Mouse (Mus musculus) CH12F3 (cell line): ENCODE data around the gene Tmem30c.

Experiments used
- in situ Hi-C: fragments of 300-500 bp; cut with MboI; formaldehyde crosslinking; loops from 2 replicates; pipeline ENCODE4 v1.14.3; 2020; ENCODE audit warnings: low sequenced_read_pairs

Gene Tmem30c

DNA sequence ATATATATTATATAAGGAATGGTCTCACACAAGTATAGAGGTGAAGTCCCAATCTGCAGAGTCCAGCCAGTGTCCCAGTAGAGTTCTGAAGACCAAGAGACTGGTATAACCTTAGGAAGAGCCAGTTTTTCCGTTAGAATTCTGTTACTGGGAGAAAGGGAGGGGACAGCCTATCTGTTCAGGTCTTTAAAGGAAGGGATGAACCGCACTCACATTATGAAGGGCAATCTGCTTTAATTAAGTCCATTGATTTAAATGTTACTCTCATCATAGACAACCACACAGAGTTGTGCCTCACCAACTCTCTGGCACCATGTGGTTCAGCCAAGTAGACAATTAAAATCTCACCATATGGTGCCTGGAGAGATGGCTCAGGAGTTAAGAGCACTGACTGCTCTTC is at the start of gene Tmem30c:
Gene Tmem30c (minus strand): TSS at position 101 of the 400 bp plus-strand sequence.
- in situ Hi-C loops, result no loop called here

DNA sequence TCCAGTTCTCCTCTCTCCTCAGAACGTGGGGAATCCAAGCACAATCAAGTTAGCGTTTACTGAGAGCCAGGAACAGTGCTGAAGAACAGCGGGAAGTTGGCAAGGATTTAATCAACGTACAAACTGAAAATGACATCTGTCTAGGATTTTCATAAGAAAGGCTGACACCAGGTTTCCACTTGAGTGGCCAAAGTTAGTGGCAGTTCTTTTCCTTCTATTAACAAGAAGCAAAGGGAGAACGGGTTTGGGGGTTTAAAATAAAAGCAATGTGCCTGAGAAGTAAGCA is 47.9 kb upstream of the Tmem30c start:
- in situ Hi-C loops, result no loop called here

DNA sequence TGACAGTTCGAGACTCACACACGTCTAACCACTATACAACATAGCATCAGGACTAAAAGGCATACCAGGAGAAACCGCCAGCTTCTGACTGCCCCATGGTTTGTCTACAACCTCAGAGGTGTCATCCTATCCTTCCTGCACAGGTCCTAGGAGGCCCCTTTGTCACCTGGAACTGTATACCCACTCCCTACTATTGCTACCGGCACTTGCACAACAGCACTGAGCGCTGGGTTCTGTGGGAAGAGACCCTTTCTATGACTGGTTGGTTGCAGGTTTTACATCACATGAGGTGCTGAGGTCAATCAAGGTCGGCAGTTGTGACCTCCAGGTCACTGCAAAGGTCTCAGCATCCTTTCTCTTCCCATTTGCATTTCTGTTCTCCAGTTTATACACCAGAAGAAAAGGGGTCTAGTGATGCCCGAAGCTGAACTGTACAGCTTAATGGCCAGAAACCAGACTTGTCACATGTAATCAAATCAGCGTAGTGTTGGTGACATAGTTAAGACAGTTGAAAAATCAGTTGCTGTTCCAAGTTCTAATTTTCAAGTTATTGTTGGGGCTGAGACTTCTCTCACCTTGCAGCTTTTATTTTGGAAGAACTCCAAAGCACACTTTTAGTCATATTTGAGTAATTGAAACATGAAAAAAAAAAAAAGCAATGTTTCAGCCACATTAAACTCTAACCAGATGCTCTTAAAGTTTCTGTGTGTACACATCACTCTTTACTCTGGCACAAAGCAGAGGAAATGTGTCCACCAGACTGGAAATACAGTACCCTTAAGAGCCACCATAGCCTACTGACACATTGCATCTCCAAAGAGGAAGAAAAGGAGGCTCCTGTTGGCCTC is 47.3 kb upstream of the Tmem30c start:
- in situ Hi-C loops, result no loop called here

DNA sequence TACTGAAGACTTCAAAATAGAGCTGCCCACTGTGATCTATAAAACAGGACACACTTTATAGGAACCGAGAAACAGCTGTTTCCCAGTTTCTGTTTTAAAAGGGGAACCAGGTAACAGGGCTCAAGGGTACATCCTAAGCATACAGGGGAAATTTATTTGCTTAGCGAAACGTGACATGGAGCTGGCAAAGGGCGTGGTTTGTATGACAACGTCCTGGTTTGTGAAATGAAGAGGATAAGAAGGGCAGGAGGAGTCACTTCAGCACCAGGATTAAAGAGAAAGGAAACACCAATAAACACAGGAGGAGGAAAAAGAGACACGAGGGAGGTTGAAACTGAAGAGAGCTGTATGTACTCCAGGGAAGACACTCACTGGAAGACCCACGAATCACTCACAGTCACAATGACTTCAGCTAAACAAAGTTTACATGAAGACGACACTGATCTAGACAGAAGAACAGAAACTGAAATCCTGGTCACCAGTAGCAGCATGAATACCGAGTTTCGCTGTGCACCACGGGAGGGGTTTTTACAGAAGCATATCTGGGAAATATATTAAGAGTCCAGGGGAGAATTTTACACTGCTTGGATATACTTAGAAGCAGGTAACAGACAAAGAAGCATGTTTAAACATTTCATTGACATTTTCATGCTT is 44.2 kb upstream of the Tmem30c start:
- in situ Hi-C loops, result no loop called here

DNA sequence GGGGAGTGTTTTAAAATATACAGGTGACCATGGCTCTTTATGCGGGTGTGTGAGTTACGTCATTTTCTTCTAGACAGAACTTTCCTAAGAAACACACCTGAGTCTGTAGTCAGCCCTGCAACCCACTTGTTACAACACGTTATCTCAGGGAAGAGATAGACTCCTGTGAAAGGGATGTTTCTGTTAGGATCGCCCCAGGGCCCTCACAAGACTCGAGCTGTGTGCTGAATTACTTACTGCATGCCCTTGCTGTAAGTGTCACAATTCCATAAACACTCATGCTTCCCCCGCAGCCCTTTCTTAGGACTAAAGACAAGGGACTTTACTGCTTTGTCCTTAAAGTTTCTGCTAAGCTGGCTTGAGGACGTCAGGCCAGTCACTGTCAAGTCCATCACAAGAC is 39.6 kb upstream of the Tmem30c start:
- in situ Hi-C loops, result no loop called here

DNA sequence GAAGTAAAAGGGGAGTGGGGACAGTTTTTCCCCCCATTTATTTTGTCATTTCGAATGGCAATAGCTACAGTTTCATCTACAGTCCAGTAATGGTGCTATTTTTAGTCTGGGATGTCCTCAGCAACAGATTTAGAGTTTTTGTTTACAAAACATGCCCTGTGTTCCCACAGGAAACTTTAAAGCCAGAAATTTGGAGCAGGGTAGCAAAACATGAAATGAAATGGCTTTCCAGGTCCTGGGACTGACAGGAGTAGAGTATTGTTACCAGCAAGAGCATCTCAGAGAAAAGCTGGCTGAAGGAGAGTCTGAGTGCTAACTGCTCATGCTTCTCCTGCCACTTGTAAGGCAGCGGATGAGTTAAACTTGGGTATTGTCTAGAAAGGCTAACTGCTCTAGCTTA is 37.4 kb upstream of the Tmem30c start:
- in situ Hi-C loops, result no loop called here

DNA sequence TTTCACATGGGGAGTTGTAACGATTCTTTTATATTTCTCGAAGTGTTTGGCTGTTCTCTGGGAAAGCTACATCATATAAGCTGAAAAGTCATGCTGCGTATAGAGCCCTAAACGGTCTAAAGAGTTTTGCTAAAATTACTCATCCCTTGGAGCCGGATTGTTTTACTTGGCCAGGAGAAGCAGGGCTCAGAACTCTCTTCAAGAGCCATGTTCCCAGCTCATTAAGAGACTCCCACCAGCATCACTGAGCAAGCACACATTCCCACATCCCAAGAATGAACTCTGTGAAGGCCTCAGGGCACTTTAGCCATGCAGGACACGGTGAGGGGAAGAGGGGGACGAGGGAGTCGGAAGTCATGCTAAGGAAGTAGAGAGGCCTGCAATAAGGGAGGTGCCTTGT is 36.4 kb upstream of the Tmem30c start:
- in situ Hi-C loops, result no loop called here

DNA sequence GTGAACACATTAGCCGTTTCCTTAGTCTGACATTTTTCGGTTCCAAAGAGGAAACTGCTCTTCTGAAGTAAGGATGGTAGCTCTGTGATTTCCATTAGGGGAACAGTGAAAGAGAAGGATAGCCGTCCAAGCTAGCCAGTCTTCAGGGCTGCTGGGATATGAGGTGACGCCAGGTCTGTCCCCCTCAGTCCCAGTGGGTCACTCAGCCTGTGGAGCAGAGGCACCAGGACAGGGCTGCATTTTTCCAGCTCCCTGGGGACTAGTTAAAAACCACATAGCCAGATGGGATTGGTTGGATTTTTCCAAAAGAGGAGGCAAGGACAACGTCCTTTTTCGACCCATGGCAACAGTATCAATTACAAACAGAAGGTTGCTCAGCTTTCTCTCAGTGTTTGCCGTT is 34.3 kb upstream of the Tmem30c start:
- in situ Hi-C loops, result no loop called here

DNA sequence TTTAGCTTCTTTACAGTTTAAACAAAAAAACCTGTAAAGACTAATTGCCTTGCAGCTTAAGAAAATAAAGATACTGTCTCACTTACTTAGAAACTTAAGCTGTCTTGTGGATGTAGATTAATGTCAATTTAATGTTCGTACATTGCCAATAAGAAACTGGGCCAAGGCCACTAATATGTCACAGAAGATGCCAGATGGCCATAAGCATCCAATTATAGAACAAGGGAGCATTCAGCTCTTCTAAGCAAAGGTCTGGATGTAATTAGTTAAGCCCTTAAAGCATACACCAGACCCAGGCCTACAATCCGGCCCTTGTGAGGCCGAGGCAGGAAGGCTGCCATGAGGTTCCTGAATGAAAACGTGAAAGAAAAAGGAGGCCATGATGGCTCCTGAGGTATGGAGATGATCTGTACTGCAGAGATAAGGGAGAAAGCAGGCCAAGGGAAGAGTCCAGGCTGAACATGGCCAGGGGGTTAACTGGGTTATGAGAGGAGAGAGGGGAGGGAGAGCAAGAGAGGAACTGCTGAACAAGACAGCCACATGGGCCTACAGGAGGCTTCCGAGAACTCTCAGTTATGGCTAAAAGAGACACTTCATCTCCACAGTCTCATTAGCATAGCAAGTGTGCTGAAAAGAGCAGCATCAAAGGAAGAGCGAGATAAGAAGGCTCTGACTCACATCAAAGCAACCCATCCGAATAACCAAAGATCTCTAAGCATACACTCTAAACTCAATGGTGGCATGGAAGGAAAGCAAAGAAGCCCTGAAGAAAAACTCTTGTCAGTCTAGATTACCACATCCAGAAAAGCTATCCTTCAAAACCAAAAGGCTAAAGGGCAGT is 26.8 kb upstream of the Tmem30c start:
- in situ Hi-C loops, result no loop called here

DNA sequence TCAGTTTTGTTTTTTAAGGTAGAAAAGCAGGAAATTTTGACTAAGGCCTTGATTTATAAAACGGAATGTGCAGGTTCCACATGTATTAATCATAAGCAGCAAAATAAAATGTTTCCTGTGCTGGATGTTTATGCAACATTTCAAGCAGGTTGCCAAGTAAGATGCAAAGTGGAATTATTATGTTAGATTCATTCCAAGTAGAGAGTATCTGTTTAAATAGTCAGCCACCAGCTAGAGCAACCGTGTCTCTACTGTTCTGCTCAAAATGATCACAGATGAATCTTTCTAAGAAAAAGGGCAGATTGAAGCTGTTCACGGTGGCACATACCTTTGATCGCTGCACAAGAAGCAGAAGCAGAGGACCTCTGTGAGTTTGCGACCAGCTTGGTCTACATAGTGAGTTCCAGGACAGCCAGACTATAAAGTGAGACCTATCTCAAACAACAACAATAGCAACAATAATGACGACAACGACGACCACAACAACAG is 26.0 kb upstream of the Tmem30c start:
- in situ Hi-C loops, result no loop called here

DNA sequence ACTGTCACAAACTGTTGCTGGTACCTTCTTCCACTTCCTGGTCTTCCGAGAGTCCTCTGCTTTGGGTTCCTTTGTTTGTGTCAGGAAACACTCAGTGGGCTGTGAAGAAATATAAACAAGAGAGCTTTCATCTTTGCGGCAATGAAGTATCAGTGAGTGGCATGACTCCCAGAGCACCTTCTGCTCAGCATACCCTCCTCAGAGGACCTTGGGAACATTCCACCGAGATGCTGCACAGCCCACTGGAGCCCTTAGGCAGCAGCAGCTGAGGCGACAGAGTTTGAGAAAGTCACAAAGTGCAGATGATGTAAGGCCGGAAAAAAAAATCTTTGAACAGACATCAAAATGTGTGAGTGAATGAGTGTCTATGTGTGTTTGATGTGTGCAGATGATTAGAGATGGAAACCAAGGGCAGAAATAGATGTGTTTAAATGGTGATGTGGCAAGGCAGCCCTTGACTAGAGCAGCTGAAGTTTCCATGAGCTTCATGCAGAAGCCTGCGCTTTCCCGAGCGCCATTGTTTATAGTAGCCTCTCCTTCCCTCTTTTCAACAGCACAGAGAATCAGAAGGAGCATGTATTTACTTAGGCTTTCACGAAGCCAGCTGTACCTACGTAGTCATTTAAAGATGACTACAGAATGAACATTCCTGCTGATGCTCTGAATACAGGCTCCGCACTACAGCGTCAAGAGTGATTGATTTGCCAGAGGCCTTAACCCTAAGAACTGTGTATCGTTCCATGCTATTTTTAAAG is 25.4 kb upstream of the Tmem30c start:
- in situ Hi-C loops, result no loop called here

DNA sequence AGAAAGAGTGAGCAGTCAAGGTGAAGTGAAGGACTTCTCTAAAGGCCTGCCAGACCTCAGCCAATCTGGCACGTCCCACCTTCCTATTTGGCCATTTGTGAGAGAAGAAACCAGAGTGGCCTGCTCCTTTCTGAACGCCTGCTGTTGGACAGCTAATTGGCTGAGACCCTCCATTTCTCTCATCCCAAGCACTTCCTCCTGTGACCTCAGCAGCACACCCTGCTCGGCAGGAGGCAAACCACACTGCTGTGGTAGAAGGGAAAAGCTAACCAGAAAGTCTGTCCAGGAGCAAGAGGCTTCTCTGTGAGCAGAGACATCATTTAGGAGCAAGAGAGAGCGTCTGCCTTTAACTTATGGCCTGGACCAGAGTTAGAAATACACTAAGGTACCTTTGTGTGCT is 24.5 kb upstream of the Tmem30c start:
- in situ Hi-C loops, result no loop called here

DNA sequence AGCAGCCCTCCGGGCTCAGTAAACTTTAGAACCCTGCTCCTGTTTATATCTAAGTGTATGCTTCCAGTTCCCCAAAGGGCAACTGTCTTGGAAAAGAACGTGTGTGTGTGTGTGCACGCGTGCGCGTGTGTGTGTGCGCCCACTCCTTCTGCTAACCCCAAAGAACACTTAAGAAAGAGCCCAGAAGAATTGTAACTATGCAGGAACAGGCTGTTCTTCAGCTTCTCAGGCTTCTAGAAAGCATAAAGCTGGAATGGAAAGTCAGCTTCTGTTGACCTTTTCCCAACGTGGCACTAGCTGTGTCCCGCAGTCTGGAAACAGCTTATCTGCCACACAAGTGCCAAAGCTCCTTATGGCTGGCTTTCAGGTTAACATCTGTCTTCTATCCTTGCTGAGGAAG is 22.4 kb upstream of the Tmem30c start:
- in situ Hi-C loops, result no loop called here

DNA sequence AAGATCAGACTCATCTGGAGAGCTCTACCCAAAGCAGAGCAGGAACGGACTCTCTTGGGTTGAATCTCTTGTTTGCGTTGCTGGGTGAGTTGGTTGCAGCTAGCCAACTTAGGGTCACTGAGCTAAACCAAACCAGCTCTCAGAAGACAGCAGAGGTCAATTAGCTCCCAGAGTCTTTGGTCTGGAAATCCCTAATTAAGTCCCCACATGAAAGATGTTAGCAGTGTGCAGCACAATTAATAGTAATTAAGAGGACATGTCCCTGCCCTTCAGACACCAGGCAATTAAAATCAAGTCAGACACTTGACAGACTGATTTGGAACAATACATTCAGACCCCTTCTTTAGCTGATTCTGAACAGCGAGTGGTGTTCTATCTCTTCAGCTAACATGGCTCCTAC is 21.6 kb upstream of the Tmem30c start:
- in situ Hi-C loops, result no loop called here

DNA sequence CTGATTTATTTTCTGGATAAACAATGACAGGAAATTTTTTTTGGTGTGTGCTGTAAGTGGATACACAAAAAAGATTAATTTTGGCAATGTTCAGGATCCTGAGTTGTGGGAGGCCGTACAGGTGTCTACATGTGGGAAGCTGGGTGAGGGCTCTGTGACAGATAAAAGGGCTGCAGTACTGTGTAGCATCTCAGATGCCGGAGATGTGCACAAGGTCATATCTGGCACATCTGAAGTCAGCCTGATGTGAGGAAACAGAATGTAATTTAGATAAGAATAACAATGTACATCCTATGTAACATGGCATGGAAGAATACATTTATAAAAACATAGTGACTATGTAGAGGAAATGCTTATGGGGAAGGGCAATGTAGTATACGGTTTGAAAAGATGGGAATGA is 20.8 kb upstream of the Tmem30c start:
- in situ Hi-C loops, result no loop called here

DNA sequence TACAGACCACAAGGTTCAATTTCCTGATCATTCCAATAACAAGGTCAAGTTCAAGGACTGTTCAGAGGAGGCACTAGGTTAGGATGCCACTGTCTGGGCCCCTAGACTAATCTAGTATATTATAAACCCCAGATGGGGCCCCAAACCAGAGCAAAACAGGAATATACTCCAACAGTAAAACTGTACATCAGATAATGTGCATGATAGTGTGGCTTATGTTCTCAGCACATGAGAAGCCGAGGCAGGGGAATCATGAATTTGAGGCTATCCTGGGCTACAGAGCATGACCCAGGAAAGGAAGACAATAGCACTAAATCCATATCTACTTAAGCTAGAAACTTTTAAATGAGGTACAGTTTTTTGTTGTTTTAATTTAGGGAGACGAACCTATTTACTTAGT is 19.5 kb upstream of the Tmem30c start:
- in situ Hi-C loops, result no loop called here

DNA sequence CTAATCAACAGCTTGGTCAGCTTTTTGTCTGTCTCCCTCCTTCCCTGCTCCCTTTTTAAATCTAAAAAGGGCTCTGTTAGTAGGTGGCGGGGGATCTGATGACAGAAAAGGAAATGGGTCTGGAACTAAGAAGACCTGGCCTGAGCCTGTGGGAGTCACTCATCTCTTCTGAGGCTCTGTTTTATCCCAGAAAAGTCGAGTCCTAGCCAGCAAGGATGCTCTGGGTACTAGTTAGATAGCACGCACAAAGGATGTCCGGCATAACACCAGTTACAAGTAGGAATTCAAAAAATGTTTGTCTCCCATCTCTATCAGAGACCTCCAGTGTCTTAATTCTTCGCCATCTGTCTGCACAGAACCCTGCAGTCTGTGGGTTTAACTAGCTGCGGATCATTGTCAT is 12.8 kb upstream of the Tmem30c start:
- in situ Hi-C loops, result no loop called here

DNA sequence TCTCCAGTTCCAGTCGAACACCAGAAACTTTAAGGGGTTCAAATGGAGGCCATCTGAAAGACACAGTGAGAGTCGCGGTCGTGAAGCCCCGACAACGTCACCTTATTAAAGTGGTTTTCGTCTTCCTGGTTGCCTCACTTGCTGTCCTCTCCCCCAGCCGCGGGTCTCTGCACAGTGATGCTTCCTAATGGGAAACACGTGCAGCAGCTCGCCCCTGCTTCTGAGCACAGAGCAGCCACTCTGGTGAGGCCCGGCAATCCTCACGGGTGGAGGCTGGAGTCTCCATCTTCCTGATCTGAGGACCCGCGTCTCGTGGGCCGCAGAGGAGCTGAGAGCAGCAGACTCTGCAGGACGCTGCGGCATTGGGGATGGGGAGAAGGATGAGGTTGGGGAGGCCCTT is 11.1 kb upstream of the Tmem30c start:
- in situ Hi-C loops, result no loop called here

DNA sequence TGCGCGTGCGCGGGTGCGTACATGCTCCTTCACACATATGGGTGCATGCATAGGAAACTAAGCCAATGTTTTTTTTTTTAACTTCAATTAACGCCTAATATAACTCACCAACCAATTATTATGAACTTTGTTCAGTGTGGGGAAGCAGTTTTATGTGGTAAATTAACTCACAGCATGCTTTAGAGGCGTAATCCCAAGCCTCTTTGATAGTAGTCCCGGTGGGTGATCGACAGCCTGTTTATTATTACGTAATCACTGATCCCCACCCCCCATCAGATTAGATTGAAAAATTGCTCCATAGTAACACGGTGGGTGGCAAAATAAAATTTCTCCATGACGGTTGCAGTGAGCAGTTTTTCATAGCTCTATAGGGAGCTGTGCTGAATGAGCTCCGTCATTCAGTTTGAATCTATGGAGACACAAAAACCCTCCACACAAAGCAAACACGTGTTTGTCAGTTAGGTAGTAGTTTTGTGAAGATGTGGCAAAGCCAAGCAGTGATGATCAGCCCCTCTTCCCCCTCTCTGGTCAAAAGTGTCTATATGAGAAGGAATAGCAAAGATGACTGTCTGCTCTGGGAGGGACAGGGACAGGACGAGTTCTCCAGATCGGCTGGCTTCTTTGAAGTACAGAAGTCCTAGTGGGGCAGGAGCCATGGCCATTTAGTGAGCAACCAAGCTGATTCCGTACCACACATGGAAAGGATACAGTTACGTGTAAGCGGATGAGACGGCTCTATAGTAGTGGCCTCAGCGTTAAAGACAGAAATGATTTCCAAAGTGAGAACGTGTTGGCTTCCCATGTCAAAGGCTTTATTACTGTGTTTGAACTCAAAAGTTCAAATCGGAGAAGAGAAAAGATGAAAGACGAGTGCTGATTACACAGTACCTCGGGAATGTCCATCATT is 10.4 kb upstream of the Tmem30c start:
- in situ Hi-C loops, result no loop called here

DNA sequence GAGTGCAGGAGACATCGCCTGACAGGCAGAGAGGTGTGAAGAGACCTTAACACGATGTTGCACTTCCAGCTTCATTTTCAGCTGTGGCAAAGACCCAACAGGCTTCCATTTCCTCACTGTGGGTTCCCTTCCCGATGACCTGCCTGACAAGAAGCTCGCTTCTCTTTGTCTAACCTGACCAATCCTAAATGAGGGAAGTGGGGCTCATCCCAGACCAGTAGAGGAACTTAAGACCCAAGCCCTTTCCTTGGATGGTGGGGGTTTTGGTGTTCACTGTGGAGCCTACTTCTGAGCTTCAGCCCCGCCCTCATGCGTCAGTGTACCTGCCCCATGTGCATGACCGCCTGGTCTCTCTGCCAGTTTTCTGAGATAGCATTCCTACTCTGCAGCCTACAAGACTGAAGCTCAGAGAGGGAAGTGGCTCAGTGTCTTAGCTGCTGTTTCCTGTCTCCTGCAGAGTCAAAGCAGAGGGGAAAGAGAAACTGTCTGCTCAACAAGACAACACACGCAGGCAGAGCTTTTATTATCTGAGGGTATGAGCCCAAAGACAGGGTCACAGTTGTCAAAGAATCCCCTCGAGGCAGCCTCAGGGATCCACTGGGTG is 8.9 kb upstream of the Tmem30c start:
- in situ Hi-C loops, result no loop called here
